Mouse (Mus musculus) myocyte (in vitro differentiated cells): ENCODE results near the gene Gpr19. TPM values are rescaled to one million over a fixed set of nuclear protein-coding genes. Genes with fewer than 3 reads are reported as not detected.

ENCODE experiments used
- H3K27me3 ChIP-seq: one replicate; pipeline ENCODE4 v1.6.1; 2011; ENCODE audit not compliant: control insufficient read depth, insufficient read depth, insufficient read length
- H3K36me3 ChIP-seq: one replicate; pipeline ENCODE4 v1.6.1; 2011; ENCODE audit not compliant: control insufficient read depth, insufficient read depth
- H3K4me2 ChIP-seq: one replicate; pipeline ENCODE4 v1.6.1; 2011; ENCODE audit warnings: low read depth, control low read depth
- H3K4me3 ChIP-seq: one replicate; pipeline ENCODE4 v1.5.1; 2011; ENCODE audit warnings: mild to moderate bottlenecking, control low read depth, moderate library complexity
- H3K79me2 ChIP-seq: one replicate; pipeline ENCODE4 v1.6.1; 2011; ENCODE audit not compliant: control insufficient read depth, insufficient read depth
- H3ac ChIP-seq: one replicate; pipeline ENCODE4 v1.6.1; 2011; ENCODE audit not compliant: control insufficient read depth, insufficient read length
- CEBPB ChIP-seq: IDR thresholded peaks from 2 replicates; pipeline ENCODE4 v1.6.1; 2011; ENCODE audit warnings: mild to moderate bottlenecking, moderate library complexity; ENCODE audit not compliant: poor library complexity, insufficient read depth, severe bottlenecking
- E2F4 ChIP-seq: IDR thresholded peaks from one replicate; pipeline ENCODE4 v1.6.1; 2011; ENCODE audit warnings: mild to moderate bottlenecking, control low read depth, moderate library complexity; ENCODE audit not compliant: insufficient read depth
- MAX ChIP-seq: IDR thresholded peaks from one replicate; pipeline ENCODE4 v1.6.1; 2011; ENCODE audit warnings: low read depth, mild to moderate bottlenecking, control low read depth
- MYOD1 ChIP-seq, 3 experiments: IDR thresholded peaks; one replicate each; pipeline ENCODE4 v1.6.1; 2011; ENCODE audit warnings: control low read depth in 2 of 3, low read depth in 2 of 3, mild to moderate bottlenecking in 2 of 3, moderate library complexity in 1 of 3; ENCODE audit not compliant: insufficient read length in 2 of 3, control insufficient read depth in 1 of 3
- MYOG ChIP-seq, 3 experiments: IDR thresholded peaks; one replicate each; pipeline ENCODE4 v1.6.1; 2011; ENCODE audit warnings: control low read depth in 2 of 3, low read depth in 2 of 3, mild to moderate bottlenecking in 2 of 3; ENCODE audit not compliant: insufficient read length in 2 of 3, control insufficient read depth in 1 of 3, insufficient read depth in 1 of 3
- POLR2A ChIP-seq: IDR thresholded peaks from one replicate; pipeline ENCODE4 v1.6.1; 2011; ENCODE audit warnings: low read depth, mild to moderate bottlenecking, control low read depth, moderate library complexity; ENCODE audit not compliant: insufficient read length
- POLR2AphosphoS2 ChIP-seq: IDR thresholded peaks from one replicate; pipeline ENCODE4 v1.6.1; 2011; ENCODE audit warnings: low read depth, control low read depth; ENCODE audit not compliant: insufficient read length
- REST ChIP-seq: IDR thresholded peaks from one replicate; pipeline ENCODE4 v1.6.1; 2011; ENCODE audit warnings: mild to moderate bottlenecking, control low read depth, moderate library complexity; ENCODE audit not compliant: insufficient read depth, insufficient read length
- SRF ChIP-seq: IDR thresholded peaks from one replicate; pipeline ENCODE4 v1.6.1; 2011; ENCODE audit warnings: low read depth; ENCODE audit not compliant: control insufficient read depth, insufficient read length
- TCF12 ChIP-seq: IDR thresholded peaks from one replicate; pipeline ENCODE4 v1.6.1; 2011; ENCODE audit warnings: mild to moderate bottlenecking, control low read depth; ENCODE audit not compliant: poor library complexity, insufficient read depth, severe bottlenecking
- TCF3 ChIP-seq: IDR thresholded peaks from one replicate; pipeline ENCODE4 v1.6.1; 2011; ENCODE audit warnings: low read depth, control low read depth; ENCODE audit not compliant: insufficient read length
- USF1 ChIP-seq: IDR thresholded peaks from one replicate; pipeline ENCODE4 v1.6.1; 2011; ENCODE audit warnings: low read depth, mild to moderate bottlenecking, control low read depth, moderate library complexity
- polyA plus RNA-seq: library from polyadenylated mRNA; unstranded; fragments of >200 nt; fragmentation: generic; extraction: Trizol; gene quantifications from one replicate; pipeline ENCODE4 v1.2.1, GENCODE M21; 2012; ENCODE audit warnings: missing spikeins

Gene Gpr19
- polyA plus RNA-seq, 1 experiment, result 2.2 TPM

- Histone ChIP-seq H3K27me3 (no peaks in the 10 kb centered on the region), H3K79me2 (peaks cover 72% of the 10 kb centered on the region), H3K36me3 (peaks cover 11% of the 10 kb centered on the region), H3K4me3 (peak overlapping the region; percentile 81), H3ac (peak overlapping the region; percentile 82), H3K4me2 (peak overlapping the region; percentile 98)
- TF ChIP-seq MYOD1 (IDR thresholded peaks at IDR 0.05; ENCODE audit: control insufficient read depth in 1 of 3, insufficient read length in 2 of 3, low read depth in 2 of 3) (no peak), TCF12 (no peak), MYOG (IDR thresholded peaks at IDR 0.05; ENCODE audit: control insufficient read depth in 1 of 3, insufficient read depth in 1 of 3, insufficient read length in 2 of 3, low read depth in 2 of 3) (no peak), SRF (no peak), USF1 (no peak), E2F4 (no peak), MAX (no peak), TCF3 (no peak), POLR2A (no peak), CEBPB (no peak), REST (no peak), POLR2AphosphoS2 (no peak)
These were observed 29.3 kb upstream of the Gpr19 start for GRCm38 (mm10) chr6:134927595-134928095.

DNA sequence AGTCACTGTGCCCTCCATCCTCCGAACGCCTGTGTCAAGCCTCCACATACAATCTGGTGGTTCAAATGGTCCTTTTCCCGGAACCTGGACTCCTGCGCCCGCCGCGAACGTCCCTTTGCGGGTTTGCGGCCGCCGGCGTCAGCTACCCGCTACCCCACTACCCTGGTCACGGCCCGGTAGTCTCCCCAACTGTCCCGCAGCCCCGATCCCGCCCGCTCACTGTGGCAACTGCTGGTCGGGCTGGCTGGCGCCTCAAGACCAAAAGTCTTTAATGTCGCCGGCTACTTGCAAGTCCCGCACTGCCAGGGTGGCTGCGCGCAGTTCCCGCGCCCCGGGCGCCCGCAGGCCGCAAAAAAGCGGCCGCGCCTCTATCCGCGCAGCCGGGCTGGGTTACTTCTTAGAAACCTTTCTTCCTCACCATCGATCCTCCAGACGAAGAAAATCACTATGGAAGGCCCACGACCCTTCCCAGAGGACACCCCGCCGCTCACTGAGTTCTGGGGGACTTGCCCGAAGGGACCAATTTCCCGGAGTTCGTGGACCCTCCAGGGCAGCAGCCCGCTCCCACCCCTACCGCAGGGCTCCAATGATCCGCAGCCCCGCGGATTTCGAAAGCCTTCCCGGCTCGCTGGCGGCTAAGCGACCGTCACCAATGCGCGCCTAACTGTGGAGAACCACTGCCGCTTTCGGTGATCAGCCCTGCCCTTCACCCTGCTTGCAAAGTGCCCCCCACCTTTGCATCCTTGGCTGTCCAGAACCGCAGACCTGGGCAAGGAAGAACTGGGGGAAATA is 28.6 kb upstream of the Gpr19 start:
- peak overlapping the region; percentile 98 for H3K4me2 ChIP-seq
- H3K36me3 ChIP-seq, result peaks cover 11% of the 10 kb centered on the region
- peaks cover 72% of the 10 kb centered on the region for H3K79me2 ChIP-seq
- peak overlapping the region; percentile 82 for H3ac ChIP-seq
- no peaks in the 10 kb centered on the region for H3K27me3 ChIP-seq
- TF ChIP-seq POLR2AphosphoS2 (peak; percentile 27), E2F4 (peak; percentile 79), POLR2A (peak; percentile 24), MYOG (IDR thresholded peaks at IDR 0.05; ENCODE audit: control insufficient read depth in 1 of 3, insufficient read depth in 1 of 3, insufficient read length in 2 of 3, low read depth in 2 of 3) (no peak)
- peak overlapping the region; percentile 81 for H3K4me3 ChIP-seq

- Histone ChIP-seq H3K36me3 (peaks cover 11% of the 10 kb centered on the region), H3ac (peak overlapping the region; percentile 82), H3K27me3 (no peaks in the 10 kb centered on the region), H3K4me2 (peak overlapping the region; percentile 98), H3K4me3 (peak overlapping the region; percentile 81), H3K79me2 (peaks cover 73% of the 10 kb centered on the region)
- no peak for TF ChIP-seq TCF12
- no peak for TF ChIP-seq TCF3
- TF ChIP-seq MYOG (IDR thresholded peaks at IDR 0.05; ENCODE audit: control insufficient read depth in 1 of 3, insufficient read depth in 1 of 3, insufficient read length in 2 of 3, low read depth in 2 of 3), result no peak
- TF ChIP-seq E2F4, result no peak
- no peak for TF ChIP-seq CEBPB
- no peak for TF ChIP-seq POLR2A
- no peak for TF ChIP-seq USF1
- no peak for TF ChIP-seq SRF
- TF ChIP-seq MYOD1 (IDR thresholded peaks at IDR 0.05; ENCODE audit: control insufficient read depth in 1 of 3, insufficient read length in 2 of 3, low read depth in 2 of 3), result no peak
- no peak for TF ChIP-seq MAX
- no peak for TF ChIP-seq REST
- TF ChIP-seq POLR2AphosphoS2, result no peak
These were observed 27.9 kb upstream of the Gpr19 start for GRCm38 (mm10) chr6:134926338-134926705.

DNA sequence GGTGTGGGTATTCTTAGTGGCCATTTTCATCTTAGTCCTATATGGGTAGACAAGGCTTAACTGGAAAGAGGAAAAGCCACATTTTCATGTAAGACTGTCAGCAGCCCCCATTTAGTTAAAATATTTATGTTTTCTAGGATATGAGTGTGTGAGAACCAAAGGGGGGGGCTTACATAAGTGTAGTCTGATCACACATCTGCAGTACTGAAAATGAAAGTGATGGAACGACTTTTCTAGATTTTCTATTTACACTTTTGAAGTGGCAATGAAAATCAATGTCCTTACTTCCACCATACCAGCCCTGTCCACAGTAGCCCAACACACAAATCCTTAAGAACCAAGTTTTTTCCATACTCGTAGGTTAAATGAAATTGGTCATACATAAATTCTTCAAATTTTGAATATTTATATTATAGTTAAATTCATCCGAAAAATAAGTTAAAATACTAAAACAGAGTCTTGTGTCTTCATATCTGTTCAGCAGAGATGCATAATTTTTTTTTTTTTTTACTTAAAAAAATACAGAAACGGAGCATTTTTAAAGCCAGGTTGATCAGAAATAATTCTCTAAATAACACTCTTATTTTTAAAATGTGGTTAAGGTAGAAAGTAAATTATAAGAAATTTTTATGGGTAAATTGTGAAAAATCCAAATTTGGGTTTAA is 27.4 kb upstream of the Gpr19 start:
- Histone ChIP-seq H3K36me3 (peaks cover 11% of the 10 kb centered on the region), H3K4me3 (peak overlapping the region; percentile 81), H3K4me2 (peak overlapping the region; percentile 98), H3K27me3 (no peaks in the 10 kb centered on the region), H3K79me2 (peaks cover 73% of the 10 kb centered on the region), H3ac (no peak overlapping the region)
- TF ChIP-seq SRF (no peak), POLR2AphosphoS2 (no peak), E2F4 (no peak), MYOG (IDR thresholded peaks at IDR 0.05; ENCODE audit: control insufficient read depth in 1 of 3, insufficient read depth in 1 of 3, insufficient read length in 2 of 3, low read depth in 2 of 3) (no peak), TCF12 (no peak), TCF3 (no peak), USF1 (no peak), CEBPB (no peak)
